Mouse (Mus musculus): ENCODE results near the gene Slc6a6. TPM values are rescaled to one million over a fixed set of nuclear protein-coding genes. Genes with fewer than 3 reads are reported as not detected.

Slc6a6 gene
- total and polyA plus RNA-seq, 3 experiments: 0.03 to 2.8 TPM; not detected in 1

DNA sequence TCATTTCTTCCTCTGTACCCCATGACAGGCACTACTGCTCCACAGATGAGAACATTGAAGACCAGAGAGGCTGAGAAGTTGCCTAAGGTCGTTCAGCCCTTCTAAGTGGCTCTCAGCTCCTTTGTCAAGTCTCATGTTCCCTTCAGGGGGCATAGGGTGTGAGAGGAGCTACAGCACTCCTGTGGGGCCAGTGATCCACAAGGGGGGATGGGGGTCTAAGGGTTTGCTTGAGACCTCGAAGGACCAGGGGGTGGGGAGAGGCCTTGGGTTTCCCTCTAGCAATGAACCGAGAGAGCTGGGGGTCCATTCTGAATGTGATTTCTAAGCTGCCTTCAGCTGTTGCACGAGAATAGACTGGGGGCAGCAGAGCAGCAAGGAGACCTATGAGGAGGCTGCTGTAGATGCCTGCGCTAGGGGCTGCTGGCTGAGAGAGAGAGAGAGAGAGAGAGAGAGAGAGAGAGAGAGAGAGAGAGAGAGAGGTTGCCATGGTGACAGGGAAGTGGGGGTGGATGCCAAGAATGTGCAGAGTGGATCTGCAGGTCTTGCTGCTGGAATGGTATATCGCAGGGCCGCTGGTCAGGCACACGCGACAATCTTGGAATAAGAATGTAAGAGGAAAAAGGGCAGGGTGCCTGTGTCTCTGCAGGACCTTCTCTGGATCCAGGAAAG is 36.1 kb downstream of the Slc6a6 start:
- H3K9me3 ChIP-seq (replicated peaks): no peaks in the 10 kb centered on the region
- no peaks in the 10 kb centered on the region for H3K27me3 ChIP-seq (ENCODE audit: insufficient read depth, low read length)
- no peak for TF ChIP-seq GATA2 (IDR thresholded peaks at IDR 0.05; ENCODE audit: borderline replicate concordance, low read depth, low read length)
- no peak for TF ChIP-seq POLR2AphosphoS5 (IDR thresholded peaks at IDR 0.05; ENCODE audit: insufficient replicate concordance, low read depth, low read length)
- no peak for TF ChIP-seq GATA1 (IDR thresholded peaks at IDR 0.05; ENCODE audit: borderline replicate concordance, low read length)
- no peak for TF ChIP-seq CTCF (IDR thresholded peaks at IDR 0.05; ENCODE audit: low read depth, low read length)
- TF ChIP-seq TAL1 (conservative IDR thresholded peaks at IDR 0.05; ENCODE audit: low read depth, low read length): no peak
- H3K36me3 ChIP-seq (replicated peaks): no peaks in the 10 kb centered on the region
- no peak for DNase-seq (ENCODE audit: low spot score)
- no peak overlapping the region for H3K4me3 ChIP-seq (ENCODE audit: low read depth, low read length)
- H3K4me1 ChIP-seq (ENCODE audit: insufficient read depth, low read depth, low read length): no peaks in the 10 kb centered on the region
- ATAC-seq (ENCODE audit: extremely low read depth, insufficient number of reproducible peaks, low FRiP score, poor library complexity, severe bottlenecking): no peak

DNA sequence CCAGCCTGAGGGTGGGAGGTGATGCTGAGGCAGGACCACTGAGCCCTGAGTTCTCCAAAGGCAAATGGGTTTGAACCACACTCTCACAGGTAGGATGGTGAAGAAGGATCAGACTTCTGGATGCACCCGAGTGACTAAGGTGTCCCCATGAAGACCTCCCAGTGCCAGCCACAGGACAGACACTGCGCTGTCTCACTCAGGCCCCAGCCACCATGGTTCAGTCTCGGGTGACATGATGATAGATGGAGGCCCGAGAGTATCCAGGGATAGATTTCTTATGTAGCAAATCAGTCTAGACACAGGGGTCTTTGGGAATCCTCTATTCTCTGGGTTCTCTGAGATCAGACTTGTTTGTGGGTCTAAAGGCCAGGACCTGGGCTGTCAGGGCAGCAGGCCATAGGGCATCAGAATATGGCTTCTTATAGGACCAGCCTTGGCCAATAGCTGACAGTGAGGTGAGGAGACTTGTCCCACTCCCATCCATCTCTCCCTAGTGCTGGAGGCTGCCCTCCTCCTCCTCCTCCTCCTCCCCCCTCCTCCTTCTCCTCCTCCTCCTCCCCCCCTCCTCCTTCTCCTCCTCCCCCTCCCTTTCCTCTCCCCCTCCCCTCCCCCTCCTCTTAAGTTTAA is 36.8 kb downstream of the Slc6a6 start:
- no peaks in the 10 kb centered on the region for H3K4me1 ChIP-seq (ENCODE audit: insufficient read depth, low read depth, low read length)
- DNase-seq (ENCODE audit: low spot score): no peak
- H3K27me3 ChIP-seq (ENCODE audit: insufficient read depth, low read length): no peaks in the 10 kb centered on the region
- H3K9me3 ChIP-seq (replicated peaks): no peaks in the 10 kb centered on the region
- H3K4me3 ChIP-seq (ENCODE audit: low read depth, low read length): no peak overlapping the region
- no peaks in the 10 kb centered on the region for H3K36me3 ChIP-seq (replicated peaks)
- no peak for TF ChIP-seq TAL1 (conservative IDR thresholded peaks at IDR 0.05; ENCODE audit: low read depth, low read length)
- TF ChIP-seq GATA2 (IDR thresholded peaks at IDR 0.05; ENCODE audit: borderline replicate concordance, low read depth, low read length): no peak
- TF ChIP-seq CTCF (IDR thresholded peaks at IDR 0.05; ENCODE audit: low read depth, low read length): no peak
- no peak for TF ChIP-seq POLR2AphosphoS5 (IDR thresholded peaks at IDR 0.05; ENCODE audit: insufficient replicate concordance, low read depth, low read length)
- TF ChIP-seq GATA1 (IDR thresholded peaks at IDR 0.05; ENCODE audit: borderline replicate concordance, low read length): no peak
- no peak for ATAC-seq (ENCODE audit: extremely low read depth, insufficient number of reproducible peaks, low FRiP score, poor library complexity, severe bottlenecking)

DNA sequence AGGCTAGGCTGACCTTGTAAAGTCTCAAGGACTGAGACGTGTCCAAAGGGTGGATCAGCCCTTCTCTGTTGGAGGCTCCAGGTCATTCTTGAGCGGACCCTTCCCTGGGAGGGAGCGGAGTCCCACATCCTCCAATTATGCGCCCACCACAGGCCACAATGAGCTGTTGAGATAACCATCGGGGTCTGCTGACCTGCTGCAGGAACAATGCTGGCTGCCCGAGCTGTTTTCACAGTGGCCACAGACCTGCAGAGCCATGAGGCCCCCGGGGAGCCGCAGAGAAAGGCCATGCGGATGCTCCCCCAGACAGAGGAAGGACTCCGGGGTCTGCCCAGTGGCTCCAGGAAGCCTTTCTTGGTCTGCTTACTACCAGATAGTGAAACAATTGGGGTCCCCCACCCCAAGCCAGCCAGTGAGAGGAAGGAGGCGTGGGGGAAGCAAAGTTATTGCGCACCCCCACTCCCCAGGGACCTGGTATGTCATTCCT is 37.4 kb downstream of the Slc6a6 start:
- ATAC-seq (ENCODE audit: extremely low read depth, insufficient number of reproducible peaks, low FRiP score, poor library complexity, severe bottlenecking): no peak
- H3K4me1 ChIP-seq (ENCODE audit: insufficient read depth, low read depth, low read length): no peaks in the 10 kb centered on the region
- no peak for TF ChIP-seq CTCF (IDR thresholded peaks at IDR 0.05; ENCODE audit: low read depth, low read length)
- no peak for TF ChIP-seq POLR2AphosphoS5 (IDR thresholded peaks at IDR 0.05; ENCODE audit: insufficient replicate concordance, low read depth, low read length)
- no peak for TF ChIP-seq TAL1 (conservative IDR thresholded peaks at IDR 0.05; ENCODE audit: low read depth, low read length)
- TF ChIP-seq GATA2 (IDR thresholded peaks at IDR 0.05; ENCODE audit: borderline replicate concordance, low read depth, low read length): no peak
- no peak for TF ChIP-seq GATA1 (IDR thresholded peaks at IDR 0.05; ENCODE audit: borderline replicate concordance, low read length)

DNA sequence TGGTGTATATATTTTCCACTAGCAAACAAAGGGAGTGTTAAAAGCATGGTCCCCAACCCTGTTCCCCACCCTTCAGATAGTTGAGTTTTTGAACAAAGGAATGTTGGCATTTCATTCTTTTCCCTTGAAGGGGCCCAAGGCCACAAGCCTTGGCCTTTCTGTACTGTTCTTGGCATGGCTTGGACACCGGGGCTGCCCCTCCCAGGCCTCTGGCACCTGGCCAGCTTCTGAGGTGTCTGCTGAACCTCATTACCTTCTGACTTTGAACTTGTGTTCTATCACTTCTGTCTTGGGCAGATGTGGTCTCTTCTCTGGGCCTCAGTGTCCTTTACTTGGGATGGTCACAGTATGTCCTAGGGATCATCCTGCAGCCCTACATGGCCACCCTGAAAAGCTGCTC is 43.5 kb downstream of the Slc6a6 start:
- no peak for TF ChIP-seq GATA2 (IDR thresholded peaks at IDR 0.05; ENCODE audit: borderline replicate concordance, low read depth, low read length)
- TF ChIP-seq CTCF (IDR thresholded peaks at IDR 0.05; ENCODE audit: low read depth, low read length): no peak
- TF ChIP-seq GATA1 (IDR thresholded peaks at IDR 0.05; ENCODE audit: borderline replicate concordance, low read length): no peak
- TF ChIP-seq POLR2AphosphoS5 (IDR thresholded peaks at IDR 0.05; ENCODE audit: insufficient replicate concordance, low read depth, low read length): no peak
- TF ChIP-seq TAL1 (conservative IDR thresholded peaks at IDR 0.05; ENCODE audit: low read depth, low read length): no peak

More for the DNA sequence above, 37.4 kb downstream of the Slc6a6 start:
- Histone ChIP-seq H3K27me3 (ENCODE audit: insufficient read depth, low read length) (no peaks in the 10 kb centered on the region), H3K4me3 (ENCODE audit: low read depth, low read length) (no peak overlapping the region), H3K9me3 (replicated peaks) (no peaks in the 10 kb centered on the region), H3K36me3 (replicated peaks) (no peaks in the 10 kb centered on the region)
- no peak for DNase-seq (ENCODE audit: low spot score)

DNA sequence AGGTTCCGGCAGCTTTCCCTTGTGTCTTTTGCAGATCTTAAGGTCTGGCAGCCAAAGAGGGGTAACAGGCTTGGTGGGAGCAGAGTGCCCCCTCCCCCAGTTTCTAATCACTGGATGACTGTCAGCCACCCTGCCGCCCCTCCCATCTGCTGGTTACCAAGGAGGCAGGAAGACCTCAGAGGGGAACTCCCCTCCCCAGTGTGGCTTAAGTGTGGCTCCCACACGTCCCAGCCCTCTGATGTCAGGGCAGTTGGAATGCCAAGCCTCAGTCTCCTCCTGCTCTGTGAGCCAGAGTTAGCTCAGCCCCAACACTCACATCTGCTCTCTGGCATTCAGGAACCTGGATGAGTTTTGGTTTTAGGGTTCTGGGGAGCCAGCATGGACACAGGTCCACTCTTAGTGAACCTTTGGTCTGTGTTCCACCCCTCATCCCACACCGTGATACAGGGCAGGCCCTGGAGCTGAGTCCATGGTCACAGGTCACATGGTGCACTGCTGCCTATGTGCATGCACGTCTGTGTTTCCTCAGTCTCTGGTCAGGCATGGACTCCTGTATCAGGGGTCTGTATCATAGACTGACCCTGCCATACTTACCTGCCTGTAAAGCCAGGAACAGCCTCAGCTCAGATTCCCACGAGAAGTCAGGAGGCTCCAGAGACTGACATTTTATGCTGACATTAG is 45.2 kb downstream of the Slc6a6 start:
- H3K4me1 ChIP-seq (ENCODE audit: insufficient read depth, low read depth, low read length): no peaks in the 10 kb centered on the region
- H3K27me3 ChIP-seq (ENCODE audit: insufficient read depth, low read length): 0 out of 2 replicates have a peak, but pooled peaks cover 3% of the 10 kb centered on the region
- no peak for TF ChIP-seq TAL1 (conservative IDR thresholded peaks at IDR 0.05; ENCODE audit: low read depth, low read length)
- no peaks in the 10 kb centered on the region for H3K9me3 ChIP-seq (replicated peaks)
- no peak for ATAC-seq (ENCODE audit: extremely low read depth, insufficient number of reproducible peaks, low FRiP score, poor library complexity, severe bottlenecking)
- H3K36me3 ChIP-seq (replicated peaks): no peaks in the 10 kb centered on the region
- H3K4me3 ChIP-seq (ENCODE audit: low read depth, low read length): no peak overlapping the region
- no peak for DNase-seq (ENCODE audit: low spot score)

More for the DNA sequence above, 43.5 kb downstream of the Slc6a6 start:
- no peaks in the 10 kb centered on the region for H3K36me3 ChIP-seq (replicated peaks)
- no peak for DNase-seq (ENCODE audit: low spot score)
- ATAC-seq (ENCODE audit: extremely low read depth, insufficient number of reproducible peaks, low FRiP score, poor library complexity, severe bottlenecking): no peak
- no peaks in the 10 kb centered on the region for H3K9me3 ChIP-seq (replicated peaks)
- no peaks in the 10 kb centered on the region for H3K4me1 ChIP-seq (ENCODE audit: insufficient read depth, low read depth, low read length)
- 0 out of 2 replicates have a peak, but pooled peaks cover 3% of the 10 kb centered on the region for H3K27me3 ChIP-seq (ENCODE audit: insufficient read depth, low read length)
- no peak overlapping the region for H3K4me3 ChIP-seq (ENCODE audit: low read depth, low read length)

DNA sequence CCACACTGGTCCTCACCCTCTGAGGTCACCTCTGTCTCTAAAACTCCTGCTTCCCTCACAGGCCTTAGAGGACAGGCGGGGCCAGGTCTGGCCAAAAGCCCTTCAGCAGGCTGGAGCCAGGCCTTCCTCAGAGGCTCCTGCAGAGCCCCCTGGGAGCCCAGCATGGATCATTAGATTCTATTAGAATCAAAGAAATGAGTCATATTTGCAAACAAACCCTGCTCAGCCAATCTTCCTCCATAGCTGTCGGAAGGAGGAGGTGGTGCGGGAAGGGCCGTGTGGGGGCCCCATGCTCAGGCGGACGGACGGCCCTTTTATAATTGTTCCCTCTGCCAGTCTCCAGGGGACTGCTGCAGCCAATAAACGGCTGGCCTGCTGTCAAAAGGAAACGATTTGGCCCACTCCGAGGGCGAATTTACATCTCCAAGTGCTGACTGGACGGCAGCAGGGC is 45.8 kb downstream of the Slc6a6 start:
- Histone ChIP-seq H3K4me3 (ENCODE audit: low read depth, low read length) (no peak overlapping the region), H3K9me3 (replicated peaks) (no peaks in the 10 kb centered on the region), H3K27me3 (ENCODE audit: insufficient read depth, low read length) (0 out of 2 replicates have a peak, but pooled peaks cover 3% of the 10 kb centered on the region), H3K4me1 (ENCODE audit: insufficient read depth, low read depth, low read length) (no peaks in the 10 kb centered on the region), H3K36me3 (replicated peaks) (no peaks in the 10 kb centered on the region)
- TF ChIP-seq POLR2AphosphoS5 (IDR thresholded peaks at IDR 0.05; ENCODE audit: insufficient replicate concordance, low read depth, low read length) (no peak), CTCF (IDR thresholded peaks at IDR 0.05; ENCODE audit: low read depth, low read length) (no peak), GATA2 (IDR thresholded peaks at IDR 0.05; ENCODE audit: borderline replicate concordance, low read depth, low read length) (no peak), TAL1 (conservative IDR thresholded peaks at IDR 0.05; ENCODE audit: low read depth, low read length) (no peak), GATA1 (IDR thresholded peaks at IDR 0.05; ENCODE audit: borderline replicate concordance, low read length) (no peak)
- ATAC-seq (ENCODE audit: extremely low read depth, insufficient number of reproducible peaks, low FRiP score, poor library complexity, severe bottlenecking) (no peak), DNase-seq (ENCODE audit: low spot score) (no peak)
